Mouse (Mus musculus): Measurements from ENCODE around the gene Ap2b1. TPM values are rescaled to one million over a fixed set of nuclear protein-coding genes. Genes with fewer than 3 reads are reported as not detected.

The Ap2b1 gene
- total RNA-seq, 2 experiments from 2014 or later: 304 to 324 TPM

Other genes with a start within 250 kb of the Ap2b1 start
- gene Slfn2, start 233.9 kb upstream of the Ap2b1 start, total RNA-seq (2021): 1 to 10 TPM in 1 of 2 experiments, under 1 TPM in 1; 0.78 to 1.3 TPM
- not detected for gene Slfn1, start 182.2 kb upstream of the Ap2b1 start, total RNA-seq (2021)
- not detected for gene Slfn4, start 123.8 kb upstream of the Ap2b1 start, total RNA-seq (2021)
- gene Slfn3, start 107.7 kb upstream of the Ap2b1 start, total RNA-seq (2021): under 1 TPM; 0.23 to 0.31 TPM
- not detected for gene Slfn14, start 12.3 kb upstream of the Ap2b1 start, total RNA-seq (2021)
- 10 to 100 TPM in 1 of 2 experiments, 1 to 10 TPM in 1; 9.7 to 11.1 TPM for gene Pex12, start 3.6 kb downstream of the Ap2b1 start, total RNA-seq (2021)
- 100 to 1,000 TPM; 229 to 234 TPM for gene Rasl10b, start 110.1 kb downstream of the Ap2b1 start, total RNA-seq (2021)
- gene Gas2l2, start 130.4 kb downstream of the Ap2b1 start, total RNA-seq (2021): under 1 TPM in 1 of 2 experiments, not detected in 1; 0.34 TPM
- not detected for gene 1700020L24Rik, start 138.7 kb downstream of the Ap2b1 start, total RNA-seq (2021)
- gene Mmp28, start 164.0 kb downstream of the Ap2b1 start, total RNA-seq (2021): 1 to 10 TPM; 3.9 to 5.8 TPM
- 10 to 100 TPM; 52.0 to 62.1 TPM for gene Taf15, start 174.1 kb downstream of the Ap2b1 start, total RNA-seq (2021)
- not detected for gene Heatr9, start 223.2 kb downstream of the Ap2b1 start, total RNA-seq (2021)
- not detected for gene Ccl5, start 231.5 kb downstream of the Ap2b1 start, total RNA-seq (2021)